Mouse (Mus musculus) frontal cortex, postnatal 36 days (tissue): ENCODE measurements around the gene Ddx25.

Experiments used
- DNase-seq, 2 experiments: peaks; one replicate each; pipeline ENCODE4 v3.0.0; 2022; ENCODE audit warnings: low spot score in 2 of 2

Gene Ddx25

GRCm38 (mm10) chr9:35558257-35559008 is at the start of gene Ddx25, which contains the start of gene Pus3:
TSS of gene Ddx25 (minus strand) at chr9:35558528.
TSS of gene Pus3 (plus strand) at chr9:35558595.
- peak; percentile 76 to 78 for DNase-seq

- DNase-seq, result peak in 1 of 2 experiments; percentile 23
Measured at GRCm38 (mm10) chr9:35607647-35608405, 49.5 kb upstream of the Ddx25 start.

- peak in 1 of 2 experiments; percentile 47 for DNase-seq
Measured at GRCm38 (mm10) chr9:35592903-35593302, 34.6 kb upstream of the Ddx25 start.

- DNase-seq, result no peak
Measured at GRCm38 (mm10) chr9:35587674-35588073, 29.3 kb upstream of the Ddx25 start.

- no peak for DNase-seq
Measured at GRCm38 (mm10) chr9:35574416-35574815, 16.1 kb upstream of the Ddx25 start.

GRCm38 (mm10) chr9:35570663-35571062 is 12.3 kb upstream of the Ddx25 start:
- no peak for DNase-seq

- DNase-seq, result peak; percentile 88 to 95
Measured at GRCm38 (mm10) chr9:35569571-35570534, 11.5 kb upstream of the Ddx25 start, which contains the start of the genes Pate2 and Hyls1. TSS of gene Pate2 (plus strand) at chr9:35570284. TSS of gene Hyls1 (minus strand) at chr9:35570398.

GRCm38 (mm10) chr9:35567995-35568394 is 9.7 kb upstream of the Ddx25 start:
- no peak for DNase-seq

GRCm38 (mm10) chr9:35564536-35565240 is 6.4 kb upstream of the Ddx25 start:
- no peak for DNase-seq

GRCm38 (mm10) chr9:35561583-35561982 is 3.3 kb upstream of the Ddx25 start:
- no peak for DNase-seq

GRCm38 (mm10) chr9:35561076-35561475 is 2.7 kb upstream of the Ddx25 start:
- DNase-seq, result no peak

- DNase-seq, result peak; percentile 84 to 90
Measured at GRCm38 (mm10) chr9:35559009-35559890, 922 bp upstream of the Ddx25 start.

GRCm38 (mm10) chr9:35556494-35557102 is 1.7 kb downstream of the Ddx25 start:
- no peak for DNase-seq

GRCm38 (mm10) chr9:35548455-35548854 is 9.9 kb downstream of the Ddx25 start:
- no peak for DNase-seq

- no peak for DNase-seq
Measured at GRCm38 (mm10) chr9:35546745-35547144, 11.6 kb downstream of the Ddx25 start.

- DNase-seq, result no peak
Measured at GRCm38 (mm10) chr9:35545704-35546103, 12.6 kb downstream of the Ddx25 start.

- no peak for DNase-seq
Measured at GRCm38 (mm10) chr9:35544666-35545065, 13.7 kb downstream of the Ddx25 start.

- DNase-seq, result no peak
Measured at GRCm38 (mm10) chr9:35543099-35543860, 15.0 kb downstream of the Ddx25 start.

GRCm38 (mm10) chr9:35541941-35542340 is 16.4 kb downstream of the Ddx25 start:
- no peak for DNase-seq
